Mouse (Mus musculus): ENCODE data around the gene Sacm1l.

Gene Sacm1l

DNA sequence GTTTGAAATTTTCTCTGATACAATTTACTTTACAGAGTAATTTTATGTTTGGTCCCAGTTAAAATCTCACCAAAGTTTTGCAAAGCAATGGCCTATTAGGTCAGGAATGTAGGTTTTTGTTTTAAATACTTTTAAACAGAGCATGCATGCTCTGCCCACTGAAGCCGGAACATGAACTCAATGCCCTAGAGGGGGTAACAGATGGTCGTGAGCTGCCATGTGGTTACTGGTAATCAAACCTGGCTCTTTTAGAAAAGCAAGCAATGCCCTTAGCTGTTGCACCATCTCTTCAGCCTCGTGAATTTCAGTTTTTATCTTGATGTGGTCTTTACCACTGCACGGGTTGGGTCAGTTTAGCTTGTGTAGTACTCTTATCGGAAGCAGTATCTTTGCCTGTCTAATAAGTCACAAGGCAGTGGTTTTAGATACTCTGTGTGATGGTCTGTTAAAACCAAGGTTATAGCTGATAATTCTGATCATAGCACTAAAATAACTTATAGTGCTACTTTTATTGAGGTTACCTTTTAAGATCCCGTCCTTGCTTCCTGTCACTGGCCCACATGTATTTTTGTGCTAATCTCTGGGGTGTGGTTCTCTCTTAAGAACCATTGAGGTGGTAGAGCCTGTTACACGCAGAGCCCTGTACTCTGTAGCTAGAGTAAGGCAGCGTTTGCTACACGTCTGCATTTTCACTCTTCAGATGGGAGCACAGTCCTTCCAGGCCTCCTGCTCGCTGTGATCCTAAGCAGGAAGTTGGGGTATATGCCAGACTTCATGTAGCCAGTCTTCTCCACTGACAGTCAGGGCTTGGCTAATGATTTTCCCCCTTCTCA lies 48.0 kb downstream of the Sacm1l start:
- DNase-seq (ENCODE audit: low spot score in 2 of 2) = peak in 1 of 2 experiments; percentile 35

DNA sequence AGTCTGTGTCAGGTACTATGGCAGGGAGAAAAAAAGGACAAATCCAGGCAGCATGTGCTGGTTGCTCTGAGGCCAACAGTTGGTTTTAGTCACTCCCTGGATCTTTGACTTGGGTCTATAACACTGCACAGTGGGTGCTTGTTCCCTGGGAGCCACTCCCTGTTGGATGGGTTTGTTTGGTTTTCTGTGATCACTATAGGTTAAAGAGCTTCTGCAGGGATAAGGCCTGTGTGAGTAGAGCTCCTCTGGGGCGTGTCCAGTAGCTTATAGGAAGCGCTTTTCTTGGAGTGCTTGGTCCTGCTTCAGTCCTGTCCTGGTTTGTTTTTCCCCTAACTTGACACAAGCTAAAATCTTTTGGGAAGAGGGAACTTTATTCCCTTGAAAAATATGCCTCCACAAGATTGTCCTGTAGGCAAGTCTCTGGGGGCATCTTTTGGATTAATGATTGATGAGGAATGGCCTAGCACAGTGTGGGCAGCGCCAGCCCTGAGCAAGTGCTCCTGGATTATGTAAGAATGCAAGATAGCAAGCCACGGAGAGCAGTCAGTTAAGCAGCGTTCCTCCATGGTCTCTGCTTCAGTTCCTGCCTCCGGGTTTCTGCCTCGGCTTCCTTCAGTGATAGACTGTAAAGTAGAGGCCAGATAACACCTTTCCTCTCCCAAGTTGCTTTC lies 59.8 kb downstream of the Sacm1l start:
- DNase-seq (ENCODE audit: low spot score in 2 of 2) = no peak

GRCm38 (mm10) chr9:123595194-123595593 lies 65.6 kb downstream of the Sacm1l start:
- DNase-seq (ENCODE audit: low spot score in 2 of 2) = no peak

GRCm38 (mm10) chr9:123596910-123597309 lies 67.4 kb downstream of the Sacm1l start:
- DNase-seq (ENCODE audit: low spot score in 2 of 2) = no peak

DNA sequence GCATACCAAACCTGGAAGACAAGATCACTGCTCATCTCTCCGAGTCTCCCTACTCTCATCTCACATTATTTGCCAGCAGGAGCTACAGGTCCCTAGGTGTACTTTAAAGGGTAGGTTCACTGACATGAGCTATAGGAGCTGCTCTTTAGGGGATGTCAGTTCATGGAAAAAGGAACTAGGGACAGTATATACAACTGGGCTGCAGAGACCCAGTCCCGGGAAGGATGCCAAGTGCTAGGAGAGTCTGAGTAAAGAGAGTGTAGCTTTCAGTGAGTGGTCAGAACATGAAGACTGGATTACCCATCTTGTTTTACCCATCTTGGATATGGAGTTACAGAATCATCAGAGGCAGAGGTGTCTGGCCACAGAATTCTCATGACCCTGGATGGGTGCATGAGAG lies 67.8 kb downstream of the Sacm1l start:
- DNase-seq (ENCODE audit: low spot score in 2 of 2) = no peak

GRCm38 (mm10) chr9:123601529-123601928 lies 72.0 kb downstream of the Sacm1l start:
- no peak for DNase-seq (ENCODE audit: low spot score in 2 of 2)

DNA sequence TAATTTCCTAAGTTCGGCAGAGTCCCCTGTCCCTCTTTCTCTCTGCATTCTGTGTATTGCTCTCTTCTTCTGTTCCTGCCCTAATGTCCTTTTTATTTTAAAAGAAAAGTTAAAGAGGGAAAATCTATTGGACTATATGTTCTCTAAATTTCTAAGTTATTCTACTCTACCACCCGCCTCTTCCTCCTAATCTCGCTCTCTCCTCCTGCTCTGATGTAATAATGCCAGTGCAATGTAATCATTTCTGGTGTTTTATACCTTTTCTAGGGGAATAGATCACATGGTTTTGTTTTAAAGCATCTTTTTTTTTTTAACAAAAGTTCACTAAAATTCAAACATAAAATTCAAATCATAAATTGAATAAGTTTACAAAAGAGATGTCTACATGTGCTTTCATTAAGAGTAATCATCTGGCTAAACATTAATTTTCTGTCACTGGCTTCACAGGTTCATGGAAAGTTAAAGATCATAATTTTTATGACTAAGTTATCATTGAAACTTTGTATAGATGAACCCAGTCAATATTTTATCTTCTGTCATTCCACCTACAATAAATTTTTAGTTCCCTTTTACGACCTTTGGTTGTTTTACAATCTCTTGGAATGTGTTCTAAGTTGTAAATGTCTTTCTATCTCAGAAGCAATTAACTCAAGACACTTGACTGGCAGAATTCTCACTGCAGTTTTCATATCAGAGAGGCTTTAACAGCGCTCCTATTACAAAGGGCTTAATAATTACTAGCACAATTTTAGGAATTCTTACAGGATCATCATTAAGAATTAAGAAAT lies 90.9 kb downstream of the Sacm1l start:
- no peak for DNase-seq (ENCODE audit: low spot score in 2 of 2)

GRCm38 (mm10) chr9:123624741-123625140 lies 95.2 kb downstream of the Sacm1l start:
- DNase-seq (ENCODE audit: low spot score in 2 of 2) = no peak

GRCm38 (mm10) chr9:123625821-123626220 lies 96.3 kb downstream of the Sacm1l start:
- no peak for DNase-seq (ENCODE audit: low spot score in 2 of 2)

GRCm38 (mm10) chr9:123631666-123632065 lies 102.1 kb downstream of the Sacm1l start:
- DNase-seq (ENCODE audit: low spot score in 2 of 2) = no peak

GRCm38 (mm10) chr9:123632281-123632680 lies 102.7 kb downstream of the Sacm1l start, which contains the start of gene Slc6a20b:
TSS of gene Slc6a20b (minus strand) at chr9:123632565.
- DNase-seq (ENCODE audit: low spot score in 2 of 2) = no peak

DNA sequence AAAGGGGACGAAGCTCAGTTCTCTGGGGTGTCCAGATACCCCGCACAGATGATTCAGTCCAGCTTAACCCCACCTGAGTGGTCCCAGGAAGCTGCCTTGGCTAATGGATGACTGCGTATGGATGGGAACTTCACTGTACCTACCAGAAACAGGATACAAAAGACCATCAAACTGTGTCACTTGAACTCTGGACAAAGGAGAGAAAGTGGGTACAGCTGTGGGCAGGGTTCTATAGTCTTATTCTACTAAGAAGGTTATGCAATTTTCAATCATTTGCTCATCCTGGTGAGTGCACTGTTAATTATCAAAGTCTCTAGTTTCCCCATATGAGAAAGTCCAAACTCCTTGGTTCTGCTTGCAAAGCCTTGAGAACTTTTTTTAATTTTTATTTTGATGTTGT lies 103.4 kb downstream of the Sacm1l start:
- no peak for DNase-seq (ENCODE audit: low spot score in 2 of 2)

DNA sequence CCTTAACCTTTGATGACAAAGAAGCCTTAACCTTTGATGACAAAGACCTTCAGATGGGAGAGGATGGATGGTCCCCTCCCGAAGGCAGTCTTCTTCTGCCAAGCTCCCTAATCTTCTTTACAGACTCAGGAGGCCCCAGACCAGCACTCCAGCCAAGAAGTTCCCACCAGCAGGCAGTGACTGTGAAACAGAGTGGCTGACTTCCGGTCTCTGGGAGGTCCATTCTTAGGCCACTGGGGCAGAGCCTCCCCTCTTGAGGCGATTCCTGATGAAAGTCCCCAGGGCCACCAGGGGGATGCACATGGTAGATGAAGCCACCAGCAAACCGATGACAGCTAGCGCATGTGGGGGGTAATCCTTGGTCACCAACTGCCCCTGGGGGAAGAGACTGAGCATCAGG lies 107.2 kb downstream of the Sacm1l start:
- DNase-seq (ENCODE audit: low spot score in 2 of 2) = no peak

DNA sequence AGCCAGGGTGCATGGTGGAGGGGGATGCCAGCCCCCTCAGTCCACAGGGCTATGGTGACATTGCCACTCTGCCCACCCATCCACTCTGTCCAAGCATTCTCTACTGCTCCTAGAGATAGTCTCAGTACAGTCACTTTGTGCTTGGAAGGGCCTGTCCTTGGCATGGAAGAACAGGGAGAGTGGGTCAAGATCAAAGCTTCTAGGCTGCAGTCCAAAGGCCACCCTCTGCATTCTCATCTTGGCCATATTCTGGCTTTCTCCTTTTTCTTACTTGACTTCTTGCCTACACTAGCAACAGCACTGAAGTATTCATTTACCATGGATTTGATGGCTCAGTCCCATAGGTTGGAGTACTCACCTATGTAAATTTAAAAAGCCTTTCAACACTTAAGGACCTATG lies 108.7 kb downstream of the Sacm1l start:
- no peak for DNase-seq (ENCODE audit: low spot score in 2 of 2)

GRCm38 (mm10) chr9:123638668-123639089 lies 109.1 kb downstream of the Sacm1l start:
- no peak for DNase-seq (ENCODE audit: low spot score in 2 of 2)

DNA sequence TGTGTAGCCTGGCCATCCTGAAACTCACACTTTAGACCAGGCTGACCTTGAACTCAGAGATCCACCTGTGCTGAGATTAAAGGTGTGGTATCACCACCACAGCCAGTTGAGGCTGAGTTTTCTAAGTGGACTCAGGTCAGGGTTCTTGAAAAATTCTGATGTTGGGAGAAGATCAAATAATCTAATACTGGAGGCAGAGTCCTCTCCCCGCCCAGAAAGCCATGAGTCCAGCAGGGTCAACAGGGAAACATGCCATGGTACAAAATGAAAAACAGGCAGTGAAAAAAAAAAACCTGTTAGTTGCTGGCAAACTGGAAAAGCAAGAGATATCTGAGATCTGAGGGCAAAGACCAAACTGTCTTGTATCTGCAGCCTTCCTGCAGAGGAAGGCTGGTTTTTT lies 110.5 kb downstream of the Sacm1l start:
- DNase-seq (ENCODE audit: low spot score in 2 of 2) = no peak

All from natural killer cell, adult 2 months (primary cell).